Mouse (Mus musculus) heart, postnatal 0 days (tissue): ENCODE results near the gene Gm10130.
"Not testable (repeated sequence)": the region's sequence is repeated elsewhere in the genome, so short reads cannot be mapped to it uniquely, and the experiment has no call there.

ENCODE experiments used
- CTCF ChIP-seq: IDR thresholded peaks from 2 replicates; pipeline ENCODE4 v1.5.1; 2016; ENCODE audit warnings: antibody characterized with exemption, control low read depth, low read depth
- EP300 ChIP-seq: IDR thresholded peaks from 2 replicates; pipeline ENCODE4 v1.6.1; 2016; ENCODE audit warnings: antibody characterized with exemption, low read depth

- TF ChIP-seq CTCF, EP300: not testable (repeated sequence)
Observed at GRCm38 (mm10) chr2:150412146-150412545, 88.6 kb downstream of the Gm10130 start.
